Mouse (Mus musculus): ENCODE measurements at regions not wholly inside any gene's neighbourhood (a gene's known extent, or its start where the extent isn't known, plus 50 kb on each side); places are given as distances from the start of the nearest gene placed in this dataset.
A peak's percentile ranks its signal among the peaks of the same experiment; 100 is the strongest.

DNA sequence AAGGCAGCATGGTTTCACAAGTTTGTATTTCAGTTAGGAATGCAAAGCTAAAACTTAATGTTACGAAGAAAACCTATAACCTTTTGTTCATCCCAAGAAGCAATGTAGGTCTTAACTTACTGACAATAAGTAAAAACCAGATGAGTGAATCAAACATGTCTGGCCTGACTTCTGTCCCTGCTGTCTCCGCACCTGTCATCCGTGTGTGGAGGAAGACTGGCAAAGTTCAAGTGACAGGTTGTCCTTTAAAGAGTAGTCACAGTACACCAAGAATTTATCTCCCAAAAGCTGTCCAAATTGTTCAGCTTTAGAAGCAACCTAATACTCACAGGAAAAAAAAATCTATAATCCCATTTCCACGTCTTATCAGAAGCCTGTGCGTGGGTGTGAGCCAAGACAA, 146.3 kb upstream of the Gm10181 start:
- no peak for ATAC-seq (replicated peaks; ENCODE audit: poor library complexity)

- ATAC-seq (replicated peaks; ENCODE audit: poor library complexity): no peak
Measured at GRCm38 (mm10) chr9:24943830-24944229, 145.4 kb upstream of the Gm10181 start.

- no peak for ATAC-seq (replicated peaks; ENCODE audit: poor library complexity)
Measured at GRCm38 (mm10) chr9:24952516-24952915, 136.7 kb upstream of the Gm10181 start.

DNA sequence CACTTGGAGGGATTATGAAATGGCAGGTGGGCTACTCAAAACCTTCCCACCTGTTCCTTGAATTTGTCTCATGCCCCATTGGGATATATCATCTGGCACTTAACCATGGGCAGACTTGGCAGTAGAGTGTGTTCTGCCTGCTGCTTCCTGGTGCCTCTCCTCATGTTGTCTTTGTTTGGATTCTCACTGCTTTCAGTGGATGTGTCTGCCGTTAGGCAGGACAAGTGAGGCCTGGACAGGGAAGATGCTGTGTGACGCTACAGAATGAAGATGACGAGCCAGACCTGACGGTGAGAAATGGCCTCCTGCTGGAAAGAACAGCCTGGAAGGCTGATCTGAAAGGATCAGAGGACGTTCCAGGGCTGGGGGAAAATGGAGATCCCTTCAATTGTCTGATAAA, 133.6 kb upstream of the Gm10181 start:
- no peak for ATAC-seq (replicated peaks; ENCODE audit: poor library complexity)

- ATAC-seq (replicated peaks; ENCODE audit: poor library complexity): no peak
Measured at GRCm38 (mm10) chr9:24956566-24956965, 132.7 kb upstream of the Gm10181 start.

DNA sequence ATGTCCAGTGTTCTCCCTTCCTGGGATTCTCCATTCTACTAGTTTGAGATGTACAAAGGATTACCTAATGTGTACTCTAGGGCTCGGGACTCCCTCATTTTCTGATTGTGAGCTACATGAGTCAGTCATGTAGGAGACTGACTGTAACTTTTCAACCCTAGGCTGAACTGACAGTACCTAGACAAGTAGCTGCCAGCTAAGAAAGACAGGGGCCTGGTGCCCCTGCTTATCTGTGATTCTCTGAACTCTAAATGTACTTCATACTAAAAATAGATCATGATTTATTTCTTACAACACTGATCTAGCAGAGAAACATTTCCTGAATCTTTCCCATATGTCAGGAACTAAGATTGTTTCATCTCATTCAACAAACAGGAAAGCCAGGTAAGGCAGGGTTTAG, 125.9 kb upstream of the Gm10181 start:
- ATAC-seq (replicated peaks; ENCODE audit: poor library complexity): no peak

- ATAC-seq (replicated peaks; ENCODE audit: poor library complexity): no peak
Measured at GRCm38 (mm10) chr9:24967571-24967970, 121.7 kb upstream of the Gm10181 start.

DNA sequence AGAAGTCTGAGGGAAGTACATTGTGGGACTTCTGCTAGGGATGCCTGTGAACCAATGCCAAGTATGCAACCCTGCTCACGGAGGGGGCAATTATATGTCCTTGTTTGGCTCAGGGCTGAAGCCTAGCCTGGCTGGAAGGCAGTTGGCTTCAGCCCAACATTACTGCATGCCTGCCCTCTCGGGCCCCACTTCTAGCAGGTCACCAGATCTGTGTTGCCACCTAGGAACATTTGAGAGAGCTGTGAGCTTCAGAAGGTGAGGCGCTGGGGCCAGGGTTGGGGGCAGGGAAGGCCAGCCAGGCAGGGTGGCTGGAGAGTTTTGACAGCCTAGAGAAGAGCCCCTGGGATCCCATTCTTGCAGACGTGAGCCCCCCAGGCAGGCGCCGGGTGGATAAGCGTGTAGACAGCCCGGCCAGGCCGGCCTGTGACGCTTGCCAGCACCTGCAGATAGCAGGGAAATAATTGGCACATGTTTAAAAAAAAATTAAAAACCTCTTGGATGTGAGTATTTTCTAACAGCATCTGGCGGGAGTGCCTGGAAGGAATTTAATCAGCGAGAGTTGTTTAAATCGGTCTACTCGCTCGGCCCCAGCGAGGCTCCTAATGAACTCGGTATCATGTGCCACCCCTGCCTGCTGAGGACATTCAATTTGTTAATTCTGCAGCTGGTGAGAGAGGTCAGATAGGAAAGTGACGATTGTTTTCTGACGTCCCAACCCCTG, 115.0 kb upstream of the Gm10181 start:
- ATAC-seq (replicated peaks; ENCODE audit: poor library complexity): no peak

GRCm38 (mm10) chr9:24982796-24983195, 106.4 kb upstream of the Gm10181 start:
- ATAC-seq (replicated peaks; ENCODE audit: poor library complexity): no peak

DNA sequence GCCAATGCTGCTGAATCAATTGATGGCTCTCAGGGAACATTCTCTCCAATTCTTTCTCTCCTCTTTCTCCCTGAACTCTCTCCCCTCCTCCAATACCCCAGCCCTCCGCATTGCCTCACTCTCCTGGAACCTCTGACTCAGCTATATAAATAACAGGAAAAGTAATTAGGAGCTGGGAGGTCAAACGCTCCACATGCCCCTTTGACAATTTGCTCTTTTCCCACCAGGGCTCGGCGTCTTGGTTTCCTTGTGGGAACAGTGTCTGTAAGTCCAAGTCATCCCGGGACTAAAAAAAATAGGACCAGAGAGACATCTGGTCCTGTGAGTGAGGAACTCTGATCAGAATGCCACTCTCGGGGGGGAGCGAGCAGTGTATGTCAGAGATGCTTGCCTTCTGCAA, 94.7 kb upstream of the Gm10181 start:
- no peak for ATAC-seq (replicated peaks; ENCODE audit: poor library complexity)

DNA sequence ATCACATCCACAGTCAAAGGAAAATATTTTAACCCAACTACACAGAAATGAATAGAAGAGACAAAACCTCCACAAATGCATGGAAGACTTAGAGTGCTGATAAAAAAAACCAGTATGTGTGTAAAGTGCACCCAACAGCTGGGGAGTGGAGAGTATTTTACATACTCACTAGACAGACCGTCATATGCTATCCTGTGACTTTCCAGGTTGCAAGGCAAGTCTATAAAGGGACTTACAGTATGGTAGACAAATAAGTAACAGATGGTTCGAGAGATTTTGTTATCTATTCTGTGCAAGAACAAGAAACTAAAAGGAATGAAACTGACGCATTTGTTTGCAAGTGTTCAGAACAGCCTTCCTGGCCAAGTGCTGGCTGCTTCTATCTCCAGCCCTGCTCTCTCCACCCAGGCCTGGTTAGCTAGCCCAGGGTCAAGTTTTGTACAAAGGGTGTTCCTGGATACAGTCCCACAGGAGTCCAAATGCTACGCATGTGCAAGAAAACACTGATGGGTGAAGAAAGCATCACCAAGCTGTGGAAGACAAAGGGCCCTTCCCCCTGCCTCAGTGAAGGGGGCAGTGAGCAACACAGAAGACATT, 68.0 kb upstream of the Gm10181 start:
- ATAC-seq (replicated peaks; ENCODE audit: poor library complexity): peak; percentile 39; the same call in 1 of the 2 replicates

DNA sequence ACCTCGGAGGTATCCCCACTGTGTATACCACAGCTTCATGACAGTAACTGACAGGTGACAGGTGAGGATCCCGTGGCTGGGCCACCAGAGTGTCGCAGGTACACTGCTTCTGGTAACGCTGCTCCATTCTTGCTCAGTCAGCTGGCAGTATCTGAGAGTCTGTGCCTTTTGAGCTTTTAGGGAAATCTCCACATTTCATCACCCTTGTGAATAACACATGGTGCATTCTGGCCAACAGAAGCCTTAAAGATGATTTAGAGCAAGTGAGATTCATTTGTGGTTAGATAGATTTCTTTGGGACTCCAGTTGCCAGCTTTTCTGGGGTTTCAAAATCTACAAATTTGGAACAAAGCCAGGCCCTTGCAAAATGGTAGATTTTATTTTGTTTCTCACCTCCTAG, 66.8 kb upstream of the Gm10181 start:
- ATAC-seq (replicated peaks; ENCODE audit: poor library complexity): no peak

DNA sequence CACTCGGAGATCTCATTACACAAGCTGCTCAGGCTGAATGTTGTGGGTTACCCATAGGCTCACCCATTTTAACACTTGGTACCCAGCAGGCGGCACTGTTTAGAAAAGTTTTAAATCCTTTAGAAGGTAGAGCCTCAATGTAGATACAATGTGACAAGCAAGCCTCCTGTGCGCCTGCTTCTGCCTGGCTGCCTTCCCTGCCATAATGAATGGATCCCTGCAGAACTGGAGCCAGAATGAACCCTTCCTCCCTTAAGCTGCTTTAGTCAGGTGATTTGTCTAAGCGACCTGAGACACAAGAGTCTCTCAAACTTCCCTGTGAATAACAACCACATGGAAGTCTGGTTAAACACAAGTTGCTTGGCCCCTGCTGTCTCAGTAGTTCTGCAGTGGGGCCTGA, 64.7 kb upstream of the Gm10181 start:
- no peak for ATAC-seq (replicated peaks; ENCODE audit: poor library complexity)

- peak; percentile 80 for ATAC-seq (replicated peaks; ENCODE audit: poor library complexity)
Measured at GRCm38 (mm10) chr9:25027581-25027980, 61.6 kb upstream of the Gm10181 start.

GRCm38 (mm10) chr9:25028305-25028704, 60.9 kb upstream of the Gm10181 start:
- no peak for ATAC-seq (replicated peaks; ENCODE audit: poor library complexity)

DNA sequence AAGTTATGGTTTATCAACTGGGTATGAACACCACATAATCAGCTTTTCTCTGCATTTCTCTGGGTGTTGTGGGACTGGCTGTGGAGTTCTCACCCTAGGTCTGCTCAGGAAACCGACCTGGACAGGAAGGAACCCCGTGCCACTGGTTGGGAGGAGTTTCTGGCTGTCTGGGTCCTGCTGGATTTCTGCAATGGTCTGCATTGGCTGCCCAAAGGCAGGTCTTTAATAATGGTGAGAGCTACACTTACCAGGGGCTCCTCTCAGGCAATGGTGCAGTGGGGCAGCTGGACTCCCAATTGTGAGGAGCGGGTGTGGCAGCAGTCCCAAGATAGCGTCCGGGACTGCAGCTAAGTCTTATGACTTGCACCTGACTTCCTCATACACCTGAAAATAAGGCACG, 57.8 kb upstream of the Gm10181 start:
- ATAC-seq (replicated peaks; ENCODE audit: poor library complexity): no peak

All from megakaryocyte progenitor cell, adult 5-6 weeks (primary cell).